Mouse (Mus musculus) right cerebral cortex, postnatal 36 days (tissue): ENCODE measurements around the gene Olfr1047.
"Not testable (repeated sequence)": the region's sequence is repeated elsewhere in the genome, so short reads cannot be mapped to it uniquely, and the experiment has no call there.

ENCODE experiments used
- DNase-seq, 2 experiments: peaks; one replicate each; pipeline ENCODE4 v3.0.0; 2022; ENCODE audit warnings: low spot score in 2 of 2, mixed read lengths in 1 of 2

Olfr1047 gene

DNA sequence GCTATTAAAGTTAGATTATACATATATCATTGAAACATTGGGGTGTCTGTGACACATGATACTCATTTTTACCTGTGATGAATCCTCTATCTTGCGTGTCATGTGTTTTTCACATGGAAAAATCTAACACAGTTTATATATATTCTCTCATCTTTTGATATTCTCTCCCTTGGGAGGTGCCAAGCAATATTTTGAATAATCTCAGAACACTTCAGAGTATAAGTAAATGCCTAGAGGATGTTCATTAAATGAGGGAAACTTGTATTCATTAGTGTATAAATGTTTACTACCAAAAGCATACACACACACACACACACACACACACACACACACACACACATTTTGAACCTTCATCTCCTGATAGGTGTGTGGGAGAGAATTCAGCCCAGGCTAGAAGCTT, at the start of gene Olfr1047:
TSS of gene Olfr1047 (minus strand) at position 101 of the 400 bp plus-strand sequence.
- no peak for DNase-seq

DNA sequence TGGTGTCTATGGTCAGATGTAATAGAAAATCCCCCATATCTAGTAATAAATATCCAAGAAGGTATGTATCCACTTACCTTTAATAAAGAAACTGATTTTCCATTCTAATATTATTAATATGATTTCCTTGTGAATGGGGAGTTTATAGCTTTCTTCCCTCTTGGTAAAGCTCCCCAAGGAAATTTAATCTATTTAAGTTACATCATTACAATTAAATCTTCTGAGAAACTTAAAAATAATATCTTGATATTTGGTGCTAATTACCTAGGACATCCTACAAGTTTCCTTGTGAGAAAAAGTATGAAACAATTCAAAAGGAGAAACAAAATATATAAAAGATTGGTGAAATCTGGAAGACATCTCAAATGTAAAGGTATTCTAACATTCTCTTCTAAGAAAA, 47.8 kb upstream of the Olfr1047 start, which contains the start of gene Olfr1051:
TSS of gene Olfr1051 (minus strand) at position 101 of the 400 bp plus-strand sequence.
- DNase-seq: not testable (repeated sequence)

DNA sequence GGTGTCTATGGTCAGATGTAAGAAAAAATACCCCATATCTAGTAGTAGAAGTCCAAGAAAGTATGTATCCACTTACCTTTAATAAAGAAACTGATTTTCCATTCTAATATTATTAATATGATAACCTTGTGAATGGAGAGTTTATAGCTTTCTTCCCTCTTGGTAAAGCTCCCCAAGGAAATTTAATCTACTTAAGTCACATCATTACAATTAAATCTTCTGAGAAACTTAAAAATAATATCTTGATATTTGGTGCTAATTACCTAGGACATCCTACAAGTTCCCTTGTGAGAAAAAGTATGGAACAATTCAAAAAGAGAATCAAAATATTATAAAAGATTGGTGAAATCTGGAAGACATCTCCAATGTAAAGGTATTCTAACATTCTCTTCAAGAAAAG, 27.0 kb upstream of the Olfr1047 start, which contains the start of gene Olfr1049:
TSS of gene Olfr1049 (minus strand) at position 101 of the 400 bp plus-strand sequence.
- DNase-seq: not testable (repeated sequence)

DNA sequence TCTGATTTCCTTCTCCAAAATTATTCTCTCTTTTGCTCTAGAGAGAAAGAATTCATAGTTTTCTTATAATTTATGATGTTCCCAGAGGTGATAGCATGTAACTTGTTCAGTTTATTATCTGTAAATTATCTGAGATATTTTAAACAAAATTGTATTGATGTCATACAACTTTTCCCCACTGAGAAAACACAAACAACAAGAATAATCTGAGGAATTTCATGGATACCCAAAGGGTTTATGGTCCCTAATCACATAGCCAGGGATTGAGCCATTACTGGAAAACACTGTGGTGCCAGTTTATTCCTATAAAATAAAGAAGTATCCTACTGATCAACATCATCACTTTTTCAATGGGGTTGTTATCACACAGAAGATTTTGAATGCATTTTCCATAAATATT, 9.0 kb upstream of the Olfr1047 start, which contains the start of gene Olfr1048:
TSS of gene Olfr1048 (minus strand) at position 101 of the 400 bp plus-strand sequence.
- no peak for DNase-seq

DNA sequence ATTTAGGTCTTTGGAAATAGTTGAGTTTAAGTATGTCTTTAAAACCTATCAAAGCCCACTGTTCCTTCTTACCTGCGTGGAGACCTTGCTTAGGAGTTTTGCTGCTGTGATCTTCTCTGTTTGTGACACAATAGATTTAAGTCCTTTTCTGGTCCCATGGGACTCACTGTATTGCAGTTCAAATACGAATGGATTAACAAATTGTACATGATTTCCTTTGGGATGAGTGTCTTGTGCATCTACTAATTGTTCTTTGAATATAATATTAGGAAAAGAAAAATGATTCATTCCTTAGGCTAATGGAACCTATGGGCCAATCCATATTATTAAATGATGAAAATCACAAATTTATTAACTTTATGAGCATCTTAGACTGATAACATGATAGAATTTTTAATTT, 12.0 kb downstream of the Olfr1047 start, which contains the start of gene Olfr1046:
TSS of gene Olfr1046 (minus strand) at position 101 of the 400 bp plus-strand sequence.
- no peak for DNase-seq

DNA sequence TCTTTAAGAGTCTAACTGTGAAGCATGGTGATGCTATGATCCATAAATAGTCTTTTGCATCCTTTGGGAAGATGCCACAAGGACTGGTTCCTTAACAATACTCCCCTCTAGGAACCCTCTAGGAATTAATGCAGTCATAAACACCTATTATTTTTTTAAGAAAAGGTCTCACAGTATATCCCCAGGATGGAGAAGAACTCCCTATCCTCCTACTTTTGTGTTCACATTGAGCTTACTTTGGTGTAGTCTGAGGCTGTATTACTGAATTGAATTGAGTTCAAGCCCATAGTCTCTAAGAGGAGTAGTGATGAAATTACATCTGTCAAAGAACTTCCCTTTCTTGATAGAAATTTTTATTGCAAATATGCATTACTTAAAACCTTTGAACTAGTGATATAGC, 28.3 kb downstream of the Olfr1047 start, which contains the start of gene Olfr1045:
TSS of gene Olfr1045 (minus strand) at position 101 of the 400 bp plus-strand sequence.
- no peak for DNase-seq

DNA sequence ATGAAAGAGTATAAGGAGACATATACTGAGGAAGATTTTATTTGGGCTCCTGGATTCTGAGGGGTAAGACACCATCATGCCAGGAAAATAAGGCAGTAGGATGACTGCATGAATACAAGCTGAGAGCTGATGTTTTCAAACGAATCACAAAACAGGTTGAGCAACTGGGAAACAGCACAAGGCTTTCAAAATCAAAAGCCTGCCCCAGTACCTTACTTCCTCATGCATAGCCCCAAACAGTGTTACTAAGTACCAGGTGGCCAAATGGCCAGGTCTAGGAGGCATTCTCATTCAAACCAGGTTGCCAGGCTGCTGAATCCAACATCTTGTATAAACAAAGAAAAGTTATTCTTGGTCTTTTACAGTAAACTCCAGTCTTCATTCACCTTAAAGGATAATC, 35.3 kb downstream of the Olfr1047 start:
- DNase-seq: no peak

DNA sequence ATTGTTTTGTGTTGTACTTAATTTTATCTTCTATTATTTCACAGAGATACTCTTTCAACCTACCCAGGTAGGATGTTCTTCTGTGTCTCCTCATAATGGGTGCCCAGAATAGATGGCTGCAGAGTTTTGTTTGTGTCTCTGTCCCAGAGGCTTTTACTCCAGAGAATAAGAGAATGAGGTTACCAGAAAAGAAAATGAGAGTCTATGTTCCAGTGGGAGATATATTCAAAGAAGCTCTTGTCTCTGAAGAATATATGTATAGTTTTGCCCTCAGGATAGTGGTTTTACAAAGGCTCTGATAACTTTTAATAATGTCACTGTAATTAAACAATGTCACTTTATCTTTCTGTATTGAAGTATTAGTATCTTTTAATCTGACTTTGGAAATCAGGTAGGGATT, 45.6 kb downstream of the Olfr1047 start, which contains the start of gene Olfr52:
TSS of gene Olfr52 (minus strand) at position 101 of the 400 bp plus-strand sequence.
- DNase-seq: no peak

DNA sequence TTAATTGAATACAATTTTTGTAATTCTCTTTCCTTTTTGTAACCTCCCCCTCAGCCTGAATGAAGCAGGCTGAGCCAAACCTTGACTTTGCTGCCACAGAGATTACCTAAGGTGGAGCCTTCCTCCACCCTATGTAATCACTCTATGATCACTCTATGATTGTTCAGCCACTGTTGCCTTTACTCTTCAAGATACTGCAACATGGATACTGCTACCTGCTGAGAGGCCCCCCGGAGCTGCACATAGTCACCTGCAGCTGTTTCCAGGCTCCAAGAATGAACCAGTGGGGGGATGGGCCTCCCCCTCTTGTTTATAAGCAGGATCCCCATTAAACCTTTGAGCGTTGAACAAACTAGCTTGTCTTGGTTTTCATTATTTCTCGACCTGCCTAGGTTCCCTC, 51.3 kb downstream of the Olfr1047 start:
- DNase-seq: no peak

DNA sequence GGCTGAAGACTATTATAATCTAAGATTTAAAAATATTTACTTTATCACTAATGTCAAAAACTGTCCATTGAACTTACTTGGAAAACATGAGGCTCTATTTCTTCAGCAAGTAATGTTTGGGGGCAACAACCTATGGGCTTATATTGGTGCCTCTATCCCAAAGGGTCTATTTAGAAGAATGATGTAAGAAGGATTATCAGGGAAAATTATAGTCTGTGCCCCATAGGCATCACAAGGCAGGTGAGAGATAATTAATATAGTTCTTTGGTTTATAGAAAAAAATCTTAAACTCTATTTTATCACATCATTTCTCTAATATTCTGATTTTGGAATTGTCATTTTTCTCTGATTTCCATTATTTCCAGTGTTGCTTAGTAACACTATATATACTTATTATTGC, 53.5 kb downstream of the Olfr1047 start, which contains the start of gene Olfr1044:
TSS of gene Olfr1044 (minus strand) at position 101 of the 400 bp plus-strand sequence.
- no peak for DNase-seq
